In genomic region chr5:124578633-124579317, GRCm38 (mm10) we compare ENCODE assay signal across 8 mouse cellular contexts. TPM values are rescaled to one million over a fixed set of nuclear protein-coding genes. Genes with fewer than 3 reads are reported as not detected.
DNase-seq lines count a peak whose midpoint lies in the region; ATAC-seq and TF ChIP-seq lines count a peak whose summit lies in the region.

Gene Eif2b1 (minus strand): TSS chr5:124579131.
Gene Gtf2h3 (plus strand): TSS chr5:124579140.

- H3K36me3 ChIP-seq in megakaryocyte, embryonic 14.5 days (replicated peaks; ENCODE audit: low read length) = peaks cover 57% of the 10 kb centered on the region

- H3K27ac ChIP-seq in cortical plate, adult 2 months (ENCODE audit: insufficient read depth, low read length) = no peak within 1 kb of the TSS; the same call in 1 of the 2 replicates

- peak; percentile 73 to 80 for DNase-seq in gastrocnemius, adult 8-10 months (ENCODE audit: low spot score in 2 of 2)
- peak; percentile 72 for DNase-seq in hindlimb bud, embryonic 11.5 days (ENCODE audit: extremely low spot score, low read depth, low spot score)
- peak; percentile 87 to 91 for DNase-seq in left cerebral cortex, adult 8-10 months (ENCODE audit: low spot score in 2 of 2)
- peak; percentile 96 for DNase-seq in right cerebral cortex, postnatal 10 days (ENCODE audit: low spot score in 2 of 2)
- DNase-seq in urinary bladder, postnatal 25 days (ENCODE audit: low spot score) = peak; percentile 95

- no peaks in the 10 kb centered on the region for H3K27me3 ChIP-seq in megakaryocyte, embryonic 14.5 days (replicated peaks)

- H3K4me1 ChIP-seq in cortical plate, adult 2 months (ENCODE audit: control insufficient read depth, insufficient read depth, low read length) = peaks cover 5% of the 10 kb centered on the region; the same call in 1 of the 2 replicates
- H3K4me1 ChIP-seq in megakaryocyte, embryonic 14.5 days = peaks cover 72% of the 10 kb centered on the region

- no peak for TF ChIP-seq CTCF in cortical plate, adult 2 months (IDR thresholded peaks at IDR 0.05; ENCODE audit: extremely low read depth, insufficient read depth, low read length)

- H3K4me3 ChIP-seq in cortical plate, adult 2 months (ENCODE audit: insufficient read depth, low read length) = peak within 1 kb of the TSS; percentile 66
- H3K4me3 ChIP-seq in megakaryocyte, embryonic 14.5 days (replicated peaks) = peak within 1 kb of the TSS; percentile 97

- ATAC-seq in activated CD4-positive, CD25-positive, alpha-beta regulatory T cell, adult 4 months = peak; percentile 96

- 0 out of 2 replicates have a peak, but pooled peaks have one; percentile 86 for TF ChIP-seq POLR2A in cortical plate, adult 2 months (IDR thresholded peaks at IDR 0.05; ENCODE audit: extremely low read depth, insufficient read depth, low read length)

- H3K9me3 ChIP-seq in megakaryocyte, embryonic 14.5 days = no peaks in the 10 kb centered on the region

RNA-seq across cellular contexts. Expression of gene Eif2b1, which starts in this region (rescaled TPM):
- polyA plus RNA-seq in activated CD4-positive, CD25-positive, alpha-beta regulatory T cell, adult 4 months (2017; shearing (Covaris generic)) = 10 to 100 TPM; 49.2 to 55.6 TPM
- 32.6 and 32.9 TPM in 2 replicates for polyA plus RNA-seq in cortical plate, adult 2 months (2012; rRNA removed)
- total RNA-seq in gastrocnemius, adult 8-10 months (2022) = 10 to 100 TPM; 33.3 to 42.9 (median 38.7) TPM
- 10 to 100 TPM; 30.2 to 38.8 (median 32.8) TPM for total RNA-seq in left cerebral cortex, adult 8-10 months (2022)
- 8.4 and 10.9 TPM in 2 replicates for polyA plus RNA-seq in megakaryocyte, embryonic 14.5 days (2012; ENCODE audit: insufficient read depth, low replicate concordance)

RNA-seq across cellular contexts. Expression of gene Gtf2h3, which starts in this region (rescaled TPM):
- polyA plus RNA-seq in activated CD4-positive, CD25-positive, alpha-beta regulatory T cell, adult 4 months (2017; shearing (Covaris generic)) = 10 to 100 TPM; 52.7 to 61.3 TPM
- 46.0 and 47.5 TPM in 2 replicates for polyA plus RNA-seq in cortical plate, adult 2 months (2012; rRNA removed)
- 10 to 100 TPM; 12.7 to 18.5 (median 16.5) TPM for total RNA-seq in gastrocnemius, adult 8-10 months (2022)
- 10 to 100 TPM; 24.3 to 27.5 (median 25.7) TPM for total RNA-seq in left cerebral cortex, adult 8-10 months (2022)
- 3.1 TPM in 1 of 2 replicates, not detected in the other for polyA plus RNA-seq in megakaryocyte, embryonic 14.5 days (2012; ENCODE audit: insufficient read depth, low replicate concordance)

Comparison
In these comparisons a context has a peak if more than half of its experiments do, and no peak if none do; other contexts are left out.
1. RNA of gene Gtf2h3 (polyA plus RNA-seq): 52.7 to 61.3 TPM in activated CD4-positive, CD25-positive, alpha-beta regulatory T cell, adult 4 months and 46.0 to 47.5 TPM in cortical plate, adult 2 months; 3.1 TPM in megakaryocyte, embryonic 14.5 days; every median in the first group is over 10 times any median in the second.
2. Peak in every context shown above with its lines, with median percentiles within 50 percentile points of each other: DNase-seq.